Mouse (Mus musculus): ENCODE data around the gene Cd200.
"Not testable (repeated sequence)": the region's sequence is repeated elsewhere in the genome, so short reads cannot be mapped to it uniquely, and the experiment has no call there.

Gene Cd200

GRCm38 (mm10) chr16:45377332-45377731 lies 31.5 kb downstream of the Cd200 start:
- DNase-seq (ENCODE audit: low spot score in 2 of 2), result no peak

- no peak for DNase-seq (ENCODE audit: low spot score in 2 of 2)
Measured at GRCm38 (mm10) chr16:45376812-45377211, 32.0 kb downstream of the Cd200 start.

- DNase-seq (ENCODE audit: low spot score in 2 of 2), result peak in 1 of 2 experiments; percentile 33
Measured at GRCm38 (mm10) chr16:45376294-45376693, 32.6 kb downstream of the Cd200 start.

GRCm38 (mm10) chr16:45375506-45376225 lies 33.2 kb downstream of the Cd200 start:
- DNase-seq (ENCODE audit: low spot score in 2 of 2), result no peak

DNA sequence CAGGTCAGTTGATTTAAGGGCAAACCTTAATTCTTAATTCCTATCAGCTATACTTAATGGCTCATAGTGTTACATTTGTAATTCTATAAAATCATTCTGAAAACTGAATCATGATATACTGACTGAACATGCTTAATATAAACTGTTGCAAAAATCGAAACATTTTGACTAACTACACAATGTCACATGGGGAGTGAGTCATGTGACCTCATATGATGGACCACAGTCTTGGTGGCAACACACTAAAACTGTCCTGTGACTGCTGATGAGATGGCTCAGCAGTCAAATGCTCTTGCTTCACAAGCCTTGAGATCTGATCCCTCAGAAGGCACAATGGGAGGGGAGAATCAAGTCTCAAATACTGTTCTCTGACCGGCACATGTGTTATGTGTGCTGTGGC lies 34.8 kb downstream of the Cd200 start:
- no peak for DNase-seq (ENCODE audit: low spot score in 2 of 2)

DNA sequence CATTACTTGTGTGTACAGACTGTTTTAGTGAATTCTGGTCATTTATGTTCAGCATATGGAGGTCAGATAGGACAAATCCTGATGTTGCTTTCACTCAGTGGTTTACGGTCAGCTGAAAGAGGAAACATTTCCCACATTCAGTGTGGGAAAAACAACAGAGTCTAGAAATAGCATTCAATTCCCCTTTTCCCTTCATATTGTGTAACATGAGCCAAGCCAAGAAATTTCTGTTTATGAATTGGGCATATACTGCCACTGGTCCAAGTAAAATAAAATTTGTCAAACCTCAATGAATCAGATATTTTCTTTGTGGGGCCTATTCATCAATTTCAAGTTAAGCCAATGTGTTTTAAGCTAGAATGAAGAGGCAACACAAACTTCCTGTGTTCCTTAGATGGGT lies 37.8 kb downstream of the Cd200 start:
- no peak for DNase-seq (ENCODE audit: low spot score in 2 of 2)

DNA sequence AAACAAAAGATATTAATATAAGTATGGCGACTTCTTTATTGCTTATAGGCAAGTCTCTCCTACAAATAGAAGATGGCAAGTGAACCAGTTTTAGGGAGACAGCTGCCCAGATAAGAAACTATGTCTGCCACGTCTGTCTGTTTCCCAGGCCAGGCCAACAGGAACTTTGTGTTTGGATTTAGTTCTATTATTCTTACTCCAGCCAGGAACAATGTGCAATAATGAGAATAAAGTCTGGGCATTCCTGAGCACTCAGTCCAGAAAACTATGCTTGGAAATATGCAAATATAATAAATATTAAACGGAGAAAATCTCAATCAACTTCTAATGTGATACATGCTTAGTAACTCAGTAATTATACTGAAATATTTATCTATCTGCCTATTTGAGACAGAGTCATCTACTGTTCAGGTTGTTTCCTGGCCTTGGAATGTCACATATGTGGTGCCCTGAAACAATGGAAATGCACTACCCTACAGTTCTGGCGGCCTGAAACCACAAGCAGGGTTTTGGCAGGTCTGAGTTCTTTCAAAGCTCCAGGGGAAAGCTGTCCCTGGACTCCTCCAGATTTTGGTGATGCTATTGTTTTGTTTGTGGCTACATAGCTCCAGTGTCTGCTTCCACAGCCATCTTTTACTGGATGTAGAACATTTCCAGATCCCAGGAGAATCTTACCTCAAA lies 39.4 kb downstream of the Cd200 start:
- no peak for DNase-seq (ENCODE audit: low spot score in 2 of 2)

- DNase-seq (ENCODE audit: low spot score in 2 of 2), result no peak
Measured at GRCm38 (mm10) chr16:45366111-45366510, 42.7 kb downstream of the Cd200 start.

DNA sequence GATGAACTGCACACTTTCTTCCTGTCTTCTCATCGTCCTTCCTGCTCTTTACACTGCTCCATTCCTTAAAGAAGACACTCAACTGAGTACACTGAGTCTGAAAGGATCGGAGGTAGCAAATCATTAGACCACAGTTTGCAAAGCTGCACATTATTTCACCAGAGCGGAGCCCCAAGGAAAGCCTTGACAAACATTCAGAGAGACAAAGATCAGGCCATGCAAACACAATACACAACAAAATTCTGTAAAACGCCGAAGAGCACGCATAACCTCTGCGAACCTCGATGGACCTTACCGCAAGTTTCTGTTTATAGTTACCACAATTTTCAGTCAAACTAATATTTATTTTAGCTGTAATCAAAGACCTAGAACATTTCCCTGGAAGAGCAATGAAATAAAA lies 43.5 kb downstream of the Cd200 start:
- DNase-seq (ENCODE audit: low spot score in 2 of 2), result no peak

DNA sequence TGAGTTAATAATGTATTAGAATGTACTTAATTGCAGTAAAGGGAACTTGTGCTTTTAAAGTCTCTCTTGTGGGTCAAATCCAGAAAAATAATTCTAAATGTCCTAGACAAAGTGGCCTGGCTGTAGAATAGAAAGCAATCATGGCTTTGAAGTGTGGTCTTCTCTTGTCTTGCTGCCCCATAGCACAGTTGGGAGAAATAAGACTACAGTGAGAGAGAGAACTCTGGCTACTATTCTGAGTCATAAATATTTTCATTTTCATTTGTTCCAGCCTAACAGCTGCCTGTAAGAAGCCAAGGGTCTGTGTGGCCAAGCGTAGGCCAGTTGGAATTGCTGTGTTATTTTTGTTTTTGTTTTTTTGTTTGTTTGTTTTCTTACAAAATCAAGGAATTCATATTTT lies 44.2 kb downstream of the Cd200 start:
- DNase-seq (ENCODE audit: low spot score in 2 of 2), result no peak

DNA sequence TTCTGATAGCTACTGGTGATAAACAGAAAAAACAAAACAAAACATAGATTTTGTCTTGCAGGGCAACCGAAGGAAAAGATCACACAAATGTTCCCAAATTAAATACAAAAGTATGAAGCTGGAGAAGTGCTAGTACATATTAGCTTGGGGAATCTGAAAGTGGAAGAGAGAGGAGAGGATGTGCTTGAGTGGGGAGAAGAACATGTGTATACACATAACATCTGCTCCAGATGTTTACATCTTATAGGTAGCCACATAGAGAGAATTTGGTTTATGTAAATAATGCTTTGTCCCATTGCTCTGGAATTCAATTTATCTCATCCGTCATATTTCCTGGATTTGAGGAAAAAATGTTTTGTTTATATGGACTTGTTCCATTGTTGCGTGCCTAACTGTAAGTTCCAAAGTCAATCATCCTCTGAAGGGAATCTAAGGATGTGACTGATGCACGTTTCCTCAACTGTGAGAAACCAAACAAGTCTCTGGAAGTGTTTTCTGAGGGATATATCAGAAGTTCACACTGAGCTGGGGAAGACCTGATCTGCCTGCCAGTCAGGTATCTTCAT lies 45.3 kb downstream of the Cd200 start:
- DNase-seq (ENCODE audit: low spot score in 2 of 2), result no peak

GRCm38 (mm10) chr16:45361450-45361849 lies 47.4 kb downstream of the Cd200 start:
- DNase-seq (ENCODE audit: low spot score in 2 of 2), result no peak

DNA sequence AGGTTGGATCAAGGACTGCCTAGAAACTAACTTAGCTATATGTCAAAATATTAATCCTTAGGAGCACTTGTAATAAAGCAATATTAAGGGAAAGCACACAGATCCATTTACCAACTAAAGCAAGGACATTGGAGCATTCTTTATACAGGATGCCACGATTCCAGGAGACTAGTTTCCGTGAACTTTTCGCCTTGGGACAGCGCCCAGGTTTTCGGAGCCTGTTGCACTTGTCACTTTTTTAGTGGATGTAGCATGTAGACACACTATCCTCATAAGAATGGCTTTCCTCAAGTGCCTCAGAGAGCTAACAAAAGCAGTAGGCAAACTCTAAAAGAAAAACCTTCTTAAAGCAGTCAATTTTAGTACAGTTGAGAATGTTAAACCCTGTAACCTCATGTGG lies 50.4 kb downstream of the Cd200 start:
- not testable (repeated sequence) for DNase-seq (ENCODE audit: low spot score in 2 of 2)

DNA sequence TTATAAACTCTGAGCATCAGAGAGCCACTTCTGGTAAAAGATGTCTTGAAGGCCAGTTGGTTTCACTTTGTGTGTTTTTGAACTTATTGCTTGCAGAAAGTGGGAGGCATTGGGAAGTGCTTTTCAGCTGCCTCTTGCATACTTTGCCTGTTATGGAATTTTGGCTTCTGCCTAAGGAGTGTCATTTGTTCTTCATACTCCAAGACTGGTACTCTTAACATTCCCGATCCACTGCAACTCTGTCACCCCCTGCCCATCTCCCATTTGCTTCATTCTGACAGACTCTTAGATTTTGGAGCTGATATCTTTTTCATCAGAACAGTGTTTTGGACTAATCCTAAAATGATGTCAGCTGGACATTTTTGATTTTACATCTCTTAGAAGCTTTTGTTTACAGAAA lies 51.7 kb downstream of the Cd200 start:
- DNase-seq (ENCODE audit: low spot score in 2 of 2), result no peak

DNA sequence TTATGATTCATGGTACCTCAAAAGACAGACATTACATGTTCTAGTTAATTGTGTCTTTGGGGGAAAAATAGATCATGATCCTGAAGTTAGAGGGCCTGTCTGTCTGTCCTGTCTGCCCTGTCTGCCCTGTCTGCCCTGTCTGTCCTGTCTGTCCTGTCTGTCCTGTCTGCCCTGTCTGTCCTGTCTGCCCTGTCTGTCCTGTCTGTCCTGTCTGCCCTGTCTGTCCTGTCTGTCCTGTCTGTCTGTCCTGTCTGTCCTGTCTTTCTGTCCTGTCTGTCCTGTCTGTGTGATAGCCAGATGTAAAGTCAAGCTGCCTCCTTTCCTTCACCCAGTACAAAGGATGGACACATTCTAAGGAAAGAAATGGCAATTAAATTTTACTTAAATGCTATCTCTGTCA lies 56.0 kb downstream of the Cd200 start:
- no peak for DNase-seq (ENCODE audit: low spot score in 2 of 2)

DNA sequence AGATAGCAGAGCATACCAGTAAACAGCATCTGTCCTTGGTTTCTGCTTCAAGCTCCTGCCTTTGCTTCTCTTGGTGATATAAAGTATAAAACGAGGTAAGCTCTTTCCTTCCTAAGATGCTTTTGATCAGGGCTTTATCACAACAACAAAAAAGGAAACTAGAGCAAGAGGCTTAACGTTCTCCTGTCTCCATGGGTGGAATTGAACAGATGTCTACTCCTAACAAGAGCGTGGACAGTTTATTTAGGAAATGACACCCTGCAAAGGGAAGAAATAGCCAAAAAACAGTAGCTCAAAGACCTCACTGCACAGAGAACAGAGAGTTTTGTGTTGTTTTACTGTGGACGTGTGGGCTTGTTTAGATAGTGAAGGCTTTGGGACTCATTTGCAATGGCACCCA lies 58.1 kb downstream of the Cd200 start:
- no peak for DNase-seq (ENCODE audit: low spot score in 2 of 2)

DNA sequence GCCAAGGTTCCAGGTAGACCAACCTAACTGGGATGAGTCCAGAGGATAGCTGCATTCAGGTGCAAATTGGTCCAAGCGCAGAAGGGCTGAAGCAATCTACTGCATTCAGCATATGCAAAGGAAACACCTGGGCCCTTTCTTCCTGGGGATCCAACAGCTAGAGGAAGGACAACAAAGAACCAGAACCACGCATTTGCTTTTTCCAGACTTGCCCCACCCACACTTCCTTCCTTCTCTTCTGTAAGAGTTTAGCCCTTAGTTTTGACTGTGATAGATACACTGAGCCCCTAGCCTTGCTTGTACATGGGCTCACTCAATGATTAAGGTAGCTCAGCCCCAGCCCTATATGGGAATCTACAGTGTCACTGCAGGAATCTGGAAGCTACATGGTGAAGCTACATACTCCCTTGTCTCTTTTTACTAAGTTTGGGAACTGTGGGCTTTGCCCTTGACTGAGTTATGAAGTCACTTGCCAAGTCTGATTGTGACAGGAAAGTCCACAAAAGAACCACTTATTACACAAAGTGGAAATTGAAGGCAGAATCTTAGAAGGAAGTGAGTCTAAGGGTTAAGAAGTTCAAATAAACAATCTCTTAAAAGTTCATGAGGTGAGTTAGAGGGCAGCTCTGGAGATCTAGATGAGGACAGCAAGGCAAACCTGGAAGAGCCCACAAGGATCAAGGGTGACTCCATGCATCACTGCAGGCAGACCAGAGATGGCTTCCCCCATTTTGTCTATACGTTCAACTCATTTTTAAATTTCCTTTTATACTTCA lies 59.1 kb downstream of the Cd200 start:
- DNase-seq (ENCODE audit: low spot score in 2 of 2), result no peak

- not testable (repeated sequence) for DNase-seq (ENCODE audit: low spot score in 2 of 2)
Measured at GRCm38 (mm10) chr16:45348238-45348637, 60.6 kb downstream of the Cd200 start.

DNA sequence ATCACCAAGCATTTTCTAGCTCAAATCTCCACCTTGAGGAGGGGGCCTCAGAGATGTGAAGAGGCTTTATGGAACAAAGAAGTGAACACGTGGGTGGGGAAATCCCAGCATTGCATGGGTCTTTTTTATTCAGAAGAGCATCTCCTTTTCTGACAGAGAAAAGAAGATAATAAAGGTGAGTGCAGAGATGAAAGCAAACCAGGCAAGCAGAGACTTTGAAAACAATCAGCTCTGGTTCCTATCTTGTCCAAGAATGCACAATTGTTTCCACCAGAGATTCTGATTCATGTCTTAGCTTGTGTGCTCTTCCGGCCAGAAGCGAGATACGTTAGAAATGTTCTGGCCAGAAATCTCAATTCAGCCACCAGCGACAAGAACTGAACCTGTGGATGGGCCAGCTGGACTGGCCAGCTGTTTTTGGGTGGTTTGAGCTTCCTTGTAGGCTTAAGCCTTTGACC lies 61.9 kb downstream of the Cd200 start:
- DNase-seq (ENCODE audit: low spot score in 2 of 2), result no peak

DNA sequence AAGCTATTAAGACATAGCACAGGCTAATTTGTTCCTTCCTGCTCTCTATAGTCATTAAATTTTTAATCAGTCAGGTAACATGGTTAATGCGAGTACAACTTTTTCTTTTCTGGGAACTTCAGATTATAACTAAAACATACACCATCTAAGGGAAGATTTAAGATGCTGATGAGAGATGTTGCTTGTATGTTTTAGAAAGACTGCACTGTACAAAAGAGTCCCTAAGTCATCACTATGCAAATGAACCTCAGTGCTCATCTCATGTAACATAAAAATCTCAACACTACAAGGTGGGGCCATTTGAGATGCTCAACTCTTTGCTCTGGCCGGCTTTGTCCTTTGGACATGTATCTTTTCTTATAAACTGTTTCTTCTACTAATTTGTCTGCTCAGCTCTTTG lies 62.5 kb downstream of the Cd200 start:
- DNase-seq (ENCODE audit: low spot score in 2 of 2), result no peak

- no peak for DNase-seq (ENCODE audit: low spot score in 2 of 2)
Measured at GRCm38 (mm10) chr16:45344879-45345278, 64.0 kb downstream of the Cd200 start.

DNA sequence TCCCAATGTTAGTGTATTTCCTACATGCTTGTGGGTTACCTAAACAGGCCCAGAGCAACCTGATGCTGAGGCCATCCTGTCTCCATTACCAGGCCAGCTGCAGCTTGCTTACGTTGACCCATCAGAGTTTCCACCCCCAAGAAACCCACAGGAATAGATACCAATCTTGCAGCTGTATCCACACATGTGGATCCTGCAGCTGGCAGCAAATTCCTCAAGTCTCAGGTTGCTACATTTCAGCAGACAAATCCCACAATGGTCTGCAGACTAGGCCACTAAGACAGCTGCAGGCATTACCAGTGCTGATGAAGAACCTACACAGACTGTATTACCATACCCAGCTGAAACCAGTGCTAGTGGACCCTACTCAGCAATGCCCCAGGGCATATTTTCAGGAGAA lies 72.4 kb downstream of the Cd200 start:
- no peak for DNase-seq (ENCODE audit: low spot score in 2 of 2)
